Mouse (Mus musculus) midbrain, embryonic 11.5 days (tissue): ENCODE data around the gene Pnmt. TPM values are rescaled to one million over a fixed set of nuclear protein-coding genes. Genes with fewer than 3 reads are reported as not detected.

Source experiments
- ATAC-seq: fragments of 200-750 bp; cut with Nextera tagmentation; 2 replicates; pipeline ENCODE4 v1.8.0; 2017; ENCODE audit warnings: moderate TSS enrichment, moderate library complexity; ENCODE audit not compliant: low FRiP score
- DNase-seq: peaks from one replicate; pipeline ENCODE4 v3.0.0; 2015; ENCODE audit warnings: low spot score; ENCODE audit errors: missing footprints
- H3K27ac ChIP-seq: fragments of 300-500 bp; sonication (generic); 2 replicates; pipeline ENCODE4 v1.5.1; 2014; ENCODE audit warnings: low read depth, low read length
- H3K27me3 ChIP-seq: fragments of 300-500 bp; sonication (generic); 2 replicates; pipeline ENCODE4 v1.6.1; 2014; ENCODE audit warnings: mild to moderate bottlenecking, low read length, moderate library complexity, mixed read lengths; ENCODE audit not compliant: control insufficient read depth, insufficient read depth
- H3K36me3 ChIP-seq: fragments of 300-500 bp; sonication (generic); 2 replicates; pipeline ENCODE4 v1.6.1; 2014; ENCODE audit warnings: mild to moderate bottlenecking, low read length, moderate library complexity, mixed read lengths; ENCODE audit not compliant: control insufficient read depth, insufficient read depth
- H3K4me1 ChIP-seq: fragments of 300-500 bp; sonication (generic); 2 replicates; pipeline ENCODE4 v1.6.1; 2014; ENCODE audit warnings: low read length; ENCODE audit not compliant: control insufficient read depth, insufficient read depth
- H3K4me2 ChIP-seq: fragments of 300-500 bp; sonication (generic); 2 replicates; pipeline ENCODE4 v1.6.1; 2014; ENCODE audit warnings: mild to moderate bottlenecking, moderate library complexity
- H3K4me3 ChIP-seq: fragments of 300-500 bp; sonication (generic); 2 replicates; pipeline ENCODE4 v1.5.1; 2014; ENCODE audit warnings: low read depth, low read length
- H3K9ac ChIP-seq: fragments of 300-500 bp; sonication (generic); 2 replicates; pipeline ENCODE4 v1.6.1; 2014; ENCODE audit warnings: low read length
- H3K9me3 ChIP-seq: fragments of 300-500 bp; sonication (generic); 2 replicates; pipeline ENCODE4 v1.6.1; 2016; ENCODE audit warnings: low read length; ENCODE audit not compliant: control insufficient read depth
- WGBS: fragments of 180-500 bp; shearing (Covaris S2); extraction: QIAGEN DNeasy Blood & Tissue Kit; methylation state at CpG from one replicate; pipeline ENCODE4 v1.1.7; 2014; 5-methylcytosine and 5-hydroxymethylcytosine counted together
- polyA plus RNA-seq: library from polyadenylated mRNA; unstranded; fragments of >200 nt; fragmentation: Nextera tagmentation; extraction: Ambion mirVana; gene quantifications from 2 replicates; pipeline ENCODE4 v1.2.1, GENCODE M21; 2014

Pnmt gene
- polyA plus RNA-seq, 1 experiment from 2014 or later: not detected

- no peak overlapping the region for H3K4me2 ChIP-seq
- no peaks in the 10 kb centered on the region for H3K4me1 ChIP-seq
- no peak for ATAC-seq
Observed at GRCm38 (mm10) chr11:98387056-98387577, 867 bp downstream of the Pnmt start.

GRCm38 (mm10) chr11:98388282-98388681 is 2.0 kb downstream of the Pnmt start:
- Histone ChIP-seq H3K9me3 (no peaks in the 10 kb centered on the region), H3K4me3 (no peak overlapping the region), H3K36me3 (no peaks in the 10 kb centered on the region), H3K4me1 (no peaks in the 10 kb centered on the region), H3K9ac (no peak overlapping the region), H3K4me2 (no peak overlapping the region), H3K27me3 (peaks cover 23% of the 10 kb centered on the region), H3K27ac (no peak overlapping the region)
- 72% methylated on average over 10 of the region's 10 CpGs for whole genome bisulfite sequencing
- DNase-seq: no peak
- no peak for ATAC-seq

More at GRCm38 (mm10) chr11:98387056-98387577, 867 bp downstream of the Pnmt start:
- 60% methylated on average over 14 of the region's 14 CpGs for WGBS
- H3K9ac ChIP-seq: no peak overlapping the region
- no peaks in the 10 kb centered on the region for H3K9me3 ChIP-seq
- H3K4me3 ChIP-seq: no peak overlapping the region
- H3K27me3 ChIP-seq: peaks cover 23% of the 10 kb centered on the region
- no peak overlapping the region for H3K27ac ChIP-seq
- peak; percentile 75 for DNase-seq
- no peaks in the 10 kb centered on the region for H3K36me3 ChIP-seq

GRCm38 (mm10) chr11:98389221-98389780 is 3.1 kb downstream of the Pnmt start:
- H3K4me3 ChIP-seq: no peak overlapping the region
- H3K9me3 ChIP-seq: no peaks in the 10 kb centered on the region
- DNase-seq (peak; percentile 86), ATAC-seq (no peak)
- no peaks in the 10 kb centered on the region for H3K36me3 ChIP-seq
- H3K27ac ChIP-seq: no peak overlapping the region
- no peak overlapping the region for H3K9ac ChIP-seq
- H3K4me2 ChIP-seq: no peak overlapping the region
- WGBS: 23% methylated on average over 9 of the region's 9 CpGs
- H3K27me3 ChIP-seq: peaks cover 23% of the 10 kb centered on the region
- no peaks in the 10 kb centered on the region for H3K4me1 ChIP-seq

DNA sequence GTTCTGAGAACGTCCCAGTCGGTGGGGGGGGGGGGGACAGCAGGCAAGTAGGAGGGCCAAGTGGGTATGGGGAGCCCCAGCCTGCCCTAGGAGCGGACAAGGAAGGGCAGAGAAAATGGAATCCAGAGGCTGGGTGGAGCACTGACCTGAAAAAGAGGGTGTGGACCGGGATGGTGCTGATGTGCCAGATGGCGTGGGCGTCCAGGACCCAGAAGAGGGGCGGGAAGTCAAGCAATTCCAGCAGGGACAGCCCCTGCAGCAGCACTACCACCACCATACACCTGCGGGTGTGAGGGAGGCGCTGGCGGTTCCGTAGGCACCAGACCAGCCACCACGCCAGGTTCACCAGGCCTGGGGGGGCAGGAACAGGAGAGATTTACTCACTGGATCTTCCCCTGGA is 3.9 kb downstream of the Pnmt start:
- Histone ChIP-seq H3K27me3 (peaks cover 19% of the 10 kb centered on the region), H3K9me3 (no peaks in the 10 kb centered on the region), H3K4me1 (no peaks in the 10 kb centered on the region), H3K4me2 (no peak overlapping the region), H3K4me3 (no peak overlapping the region), H3K9ac (no peak overlapping the region), H3K36me3 (no peaks in the 10 kb centered on the region), H3K27ac (no peak overlapping the region)
- no peak for ATAC-seq
- DNase-seq: peak; percentile 65
- 74% methylated on average over 12 of the region's 12 CpGs for WGBS

DNA sequence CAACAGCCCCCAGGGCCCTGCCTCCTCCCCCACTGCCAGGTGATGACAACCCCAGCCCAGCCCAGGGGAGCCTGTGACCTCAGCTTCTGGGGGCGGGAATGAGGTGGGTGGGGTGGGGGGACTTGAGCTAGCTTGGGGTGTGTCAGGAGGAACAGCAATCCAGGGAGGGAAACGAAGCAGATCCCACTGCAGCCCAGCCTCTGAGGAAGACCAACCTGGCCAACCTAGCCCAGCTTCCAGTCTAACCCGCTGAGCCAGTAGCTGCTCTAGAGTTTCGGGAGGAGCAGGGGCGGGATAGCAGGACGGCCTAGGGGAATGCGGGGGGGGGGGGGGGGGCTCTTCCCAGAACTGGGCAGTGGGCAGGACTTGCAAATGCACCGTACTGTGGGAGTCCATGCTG is 5.8 kb downstream of the Pnmt start:
- Histone ChIP-seq H3K27me3 (peaks cover 5% of the 10 kb centered on the region; the same call in 1 of the 2 replicates), H3K9ac (no peak overlapping the region; the same call in 1 of the 2 replicates), H3K4me1 (no peaks in the 10 kb centered on the region), H3K9me3 (no peaks in the 10 kb centered on the region), H3K36me3 (no peaks in the 10 kb centered on the region), H3K27ac (no peak overlapping the region), H3K4me3 (no peak overlapping the region), H3K4me2 (no peak overlapping the region)
- ATAC-seq (no peak), DNase-seq (no peak)
- 13% methylated on average over 8 of the region's 8 CpGs for WGBS

- Histone ChIP-seq H3K36me3 (no peaks in the 10 kb centered on the region), H3K27me3 (no peaks in the 10 kb centered on the region; the same call in 1 of the 2 replicates), H3K4me2 (no peak overlapping the region), H3K4me3 (no peak overlapping the region), H3K27ac (no peak overlapping the region), H3K9me3 (no peaks in the 10 kb centered on the region), H3K4me1 (no peaks in the 10 kb centered on the region), H3K9ac (no peak overlapping the region; the same call in 1 of the 2 replicates)
- 50% methylated on average over 4 of the region's 4 CpGs for whole genome bisulfite sequencing
- ATAC-seq (no peak), DNase-seq (no peak)
Observed at GRCm38 (mm10) chr11:98392645-98393044, 6.4 kb downstream of the Pnmt start.

GRCm38 (mm10) chr11:98393317-98393716 is 7.1 kb downstream of the Pnmt start:
- Histone ChIP-seq H3K4me1 (no peaks in the 10 kb centered on the region), H3K36me3 (no peaks in the 10 kb centered on the region), H3K27me3 (no peaks in the 10 kb centered on the region), H3K27ac (no peak overlapping the region), H3K4me3 (no peak overlapping the region), H3K9me3 (no peaks in the 10 kb centered on the region), H3K9ac (no peak overlapping the region), H3K4me2 (no peak overlapping the region)
- ATAC-seq (no peak), DNase-seq (no peak)
- 78% methylated on average over 6 of the region's 6 CpGs for WGBS

DNA sequence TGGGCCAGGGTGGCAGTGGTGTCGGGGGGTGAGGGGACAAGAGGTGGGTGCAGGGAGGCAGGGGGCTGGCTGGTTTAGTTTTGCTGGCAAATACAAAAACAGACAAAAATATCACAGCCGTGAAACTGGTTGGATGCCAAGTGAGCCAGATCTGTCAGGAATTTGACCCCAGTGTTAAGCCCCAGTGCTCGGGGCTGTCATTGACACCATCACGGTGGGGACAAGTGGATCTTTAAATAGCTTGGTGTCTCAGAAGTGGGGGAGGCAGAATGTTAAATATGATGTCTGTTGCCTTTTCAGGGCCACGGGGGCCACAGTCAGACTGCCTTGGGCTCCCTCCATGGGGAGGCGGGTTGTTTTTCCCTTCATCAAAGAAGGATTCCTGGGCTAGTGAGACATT is 8.1 kb downstream of the Pnmt start:
- Histone ChIP-seq H3K36me3 (no peaks in the 10 kb centered on the region), H3K9ac (no peak overlapping the region), H3K4me3 (no peak overlapping the region), H3K4me1 (no peaks in the 10 kb centered on the region), H3K9me3 (no peaks in the 10 kb centered on the region), H3K27me3 (no peaks in the 10 kb centered on the region), H3K4me2 (no peak overlapping the region), H3K27ac (no peak overlapping the region)
- 58% methylated on average over 6 of the region's 6 CpGs for WGBS
- DNase-seq: no peak
- ATAC-seq: no peak

DNA sequence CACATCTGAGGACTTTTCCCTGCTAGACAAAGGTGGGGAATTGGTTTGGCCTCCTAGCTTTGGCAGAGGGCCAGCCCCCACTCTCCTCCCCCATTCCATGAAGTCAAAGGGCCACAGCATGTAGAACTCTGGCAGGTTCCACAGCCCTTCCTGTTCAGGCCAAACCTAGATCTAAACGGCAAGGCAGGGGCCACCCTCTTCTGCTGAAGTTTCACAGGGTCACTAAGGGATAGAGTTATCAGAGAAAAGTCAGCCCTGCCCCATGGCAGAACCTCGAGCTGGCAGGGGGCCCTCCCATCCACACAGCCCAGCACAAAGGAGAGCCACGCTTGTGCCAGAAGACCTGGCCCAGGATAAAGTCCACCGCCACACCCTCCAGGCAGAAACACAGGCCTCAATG is 8.8 kb downstream of the Pnmt start:
- WGBS: 67% methylated on average over 4 of the region's 4 CpGs
- DNase-seq: no peak

More for the DNA sequence above, 8.8 kb downstream of the Pnmt start:
- Histone ChIP-seq H3K4me2 (no peak overlapping the region), H3K27me3 (no peaks in the 10 kb centered on the region), H3K9me3 (no peaks in the 10 kb centered on the region), H3K27ac (no peak overlapping the region), H3K4me3 (no peak overlapping the region), H3K36me3 (no peaks in the 10 kb centered on the region), H3K9ac (no peak overlapping the region), H3K4me1 (peaks cover 3% of the 10 kb centered on the region; the same call in 1 of the 2 replicates)
- no peak for ATAC-seq
